Mouse (Mus musculus) lung, postnatal 0 days (tissue): Measurements from ENCODE around the gene Tsc22d4. TPM values are rescaled to one million over a fixed set of nuclear protein-coding genes. Genes with fewer than 3 reads are reported as not detected.
A peak's percentile ranks its signal among the peaks of the same experiment; 100 is the strongest.

Experiments
- ATAC-seq: fragments of 200-750 bp; cut with Nextera tagmentation; 2 replicates; pipeline ENCODE4 v1.8.0; 2017; ENCODE audit warnings: moderate library complexity
- DNase-seq: peaks from one replicate; pipeline ENCODE4 v3.0.0-alpha.2; 2016; ENCODE audit warnings: low spot score
- H3K27ac ChIP-seq: fragments of 300-500 bp; sonication (generic); 2 replicates; pipeline ENCODE4 v1.5.1; 2014; ENCODE audit warnings: antibody characterized with exemption, mild to moderate bottlenecking, low read length, mixed read lengths
- H3K27me3 ChIP-seq: fragments of 300-500 bp; sonication (generic); replicated peaks from 2 replicates; pipeline ENCODE4 v1.6.1; 2014; ENCODE audit warnings: low read length, mixed read lengths; ENCODE audit not compliant: insufficient read depth
- H3K36me3 ChIP-seq: fragments of 300-500 bp; sonication (generic); 2 replicates; pipeline ENCODE4 v1.6.1; 2014; ENCODE audit warnings: low read length, mixed read lengths; ENCODE audit not compliant: insufficient read depth
- H3K4me1 ChIP-seq: fragments of 300-500 bp; sonication (generic); 2 replicates; pipeline ENCODE4 v1.6.1; 2014; ENCODE audit warnings: antibody characterized with exemption, low read depth, low read length, mixed read lengths; ENCODE audit not compliant: insufficient read depth
- H3K4me2 ChIP-seq: fragments of 300-500 bp; sonication (generic); replicated peaks from 2 replicates; pipeline ENCODE4 v1.6.1; 2014; ENCODE audit warnings: low read depth, mild to moderate bottlenecking, low read length, moderate library complexity, mixed read lengths
- H3K4me3 ChIP-seq: fragments of 300-500 bp; sonication (generic); 2 replicates; pipeline ENCODE4 v1.5.1; 2014; ENCODE audit warnings: low read depth, low read length
- H3K9ac ChIP-seq: fragments of 300-500 bp; sonication (generic); replicated peaks from 2 replicates; pipeline ENCODE4 v1.6.1; 2014; ENCODE audit warnings: low read depth, mild to moderate bottlenecking
- H3K9me3 ChIP-seq: fragments of 300-500 bp; sonication (generic); 2 replicates; pipeline ENCODE4 v1.6.1; 2016; ENCODE audit warnings: low read length, mixed read lengths
- CTCF ChIP-seq: IDR thresholded peaks from 2 replicates; pipeline ENCODE4 v1.5.1; 2016; ENCODE audit warnings: antibody characterized with exemption, mild to moderate bottlenecking
- EP300 ChIP-seq: IDR thresholded peaks from 2 replicates; pipeline ENCODE4 v1.6.1; 2016; ENCODE audit warnings: antibody characterized with exemption, mild to moderate bottlenecking, control low read depth
- WGBS: fragments of 180-500 bp; shearing (Covaris S2); extraction: QIAGEN DNeasy Blood & Tissue Kit; methylation state at CpG from one replicate; pipeline ENCODE4 v1.1.7; 2014; 5-methylcytosine and 5-hydroxymethylcytosine counted together
- polyA plus RNA-seq: library from polyadenylated mRNA; unstranded; fragments of >200 nt; fragmentation: Nextera tagmentation; extraction: Ambion mirVana; gene quantifications from 2 replicates; pipeline ENCODE4 v1.2.1, GENCODE M21; 2015

The Tsc22d4 gene
- polyA plus RNA-seq, 1 experiment from 2014 or later, result 119 TPM

- Histone ChIP-seq H3K4me2 (peak overlapping the region; percentile 97), H3K27ac (peak overlapping the region; percentile 90), H3K4me3 (peak overlapping the region; percentile 99), H3K4me1 (peaks cover 20% of the 10 kb centered on the region; the same call in 1 of the 2 replicates), H3K27me3 (no peaks in the 10 kb centered on the region), H3K9me3 (no peaks in the 10 kb centered on the region), H3K36me3 (peaks cover 17% of the 10 kb centered on the region), H3K9ac (peak overlapping the region; percentile 81)
- DNase-seq, result peak; percentile 28
- TF ChIP-seq EP300 (no peak), CTCF (0 out of 2 replicates have a peak, but pooled peaks have one; percentile 12)
- ATAC-seq, result peak; percentile 37
- 1% methylated on average over 74 of the region's 83 CpGs for WGBS
These were observed 33.8 kb downstream of the Tsc22d4 start for GRCm38 (mm10) chr5:137779053-137779933.

- WGBS, result 81% methylated on average over 7 of the region's 7 CpGs
- no peaks in the 10 kb centered on the region for H3K27me3 ChIP-seq
These were observed 36.1 kb downstream of the Tsc22d4 start for GRCm38 (mm10) chr5:137781661-137782060.

GRCm38 (mm10) chr5:137782776-137783522, 37.4 kb downstream of the Tsc22d4 start:
- H3K4me2 ChIP-seq, result no peak overlapping the region; the same call in 1 of the 2 replicates
- 0 out of 2 replicates have a peak overlapping the region, but pooled peaks have one; percentile 27 for H3K9ac ChIP-seq
- DNase-seq (no peak), ATAC-seq (no peak)
- peaks cover 32% of the 10 kb centered on the region for H3K4me1 ChIP-seq
- peaks cover 17% of the 10 kb centered on the region for H3K36me3 ChIP-seq
- no peak overlapping the region for H3K27ac ChIP-seq
- no peak for TF ChIP-seq EP300
- no peak overlapping the region for H3K4me3 ChIP-seq
- H3K9me3 ChIP-seq, result no peaks in the 10 kb centered on the region
- no peaks in the 10 kb centered on the region for H3K27me3 ChIP-seq
- WGBS, result 72% methylated on average over 13 of the region's 13 CpGs

More at GRCm38 (mm10) chr5:137781661-137782060, 36.1 kb downstream of the Tsc22d4 start:
- DNase-seq (no peak), ATAC-seq (no peak)
- no peak overlapping the region for H3K4me2 ChIP-seq
- H3K9ac ChIP-seq, result no peak overlapping the region
- H3K36me3 ChIP-seq, result peaks cover 17% of the 10 kb centered on the region
- no peak for TF ChIP-seq EP300
- TF ChIP-seq CTCF, result no peak
- H3K4me3 ChIP-seq, result no peak overlapping the region
- H3K27ac ChIP-seq, result no peak overlapping the region
- no peaks in the 10 kb centered on the region for H3K9me3 ChIP-seq
- H3K4me1 ChIP-seq, result peaks cover 29% of the 10 kb centered on the region

GRCm38 (mm10) chr5:137783901-137784540, 38.5 kb downstream of the Tsc22d4 start:
- DNase-seq, result no peak
- TF ChIP-seq EP300 (no peak), CTCF (no peak)
- Histone ChIP-seq H3K4me3 (no peak overlapping the region; the same call in 1 of the 2 replicates), H3K9ac (peak overlapping the region; percentile 27; the same call in 1 of the 2 replicates), H3K4me2 (peak overlapping the region; percentile 85), H3K4me1 (peaks cover 33% of the 10 kb centered on the region), H3K36me3 (peaks cover 17% of the 10 kb centered on the region), H3K27me3 (no peaks in the 10 kb centered on the region), H3K9me3 (no peaks in the 10 kb centered on the region), H3K27ac (no peak overlapping the region)
- WGBS, result 45% methylated on average over 9 of the region's 9 CpGs
- no peak for ATAC-seq

- TF ChIP-seq CTCF (no peak), EP300 (no peak)
- peak overlapping the region; percentile 63; the same call in 1 of the 2 replicates for H3K4me3 ChIP-seq
- 52% methylated on average over 14 of the region's 14 CpGs for WGBS
These were observed 39.0 kb downstream of the Tsc22d4 start for GRCm38 (mm10) chr5:137784546-137784945.

More at GRCm38 (mm10) chr5:137784546-137784945, 39.0 kb downstream of the Tsc22d4 start:
- peaks cover 17% of the 10 kb centered on the region for H3K36me3 ChIP-seq
- no peak for ATAC-seq
- H3K4me2 ChIP-seq, result peak overlapping the region; percentile 85
- DNase-seq, result no peak
- no peaks in the 10 kb centered on the region for H3K27me3 ChIP-seq
- peak overlapping the region; percentile 80 for H3K9ac ChIP-seq
- no peaks in the 10 kb centered on the region for H3K9me3 ChIP-seq
- 0 out of 2 replicates have a peak overlapping the region, but pooled peaks have one; percentile 99 for H3K27ac ChIP-seq
- H3K4me1 ChIP-seq, result peaks cover 32% of the 10 kb centered on the region
